Mouse (Mus musculus) kidney, postnatal 4 days (tissue): ENCODE results near the gene Gas8.
A peak's percentile ranks its signal among the peaks of the same experiment; 100 is the strongest.
"Not testable (repeated sequence)": the region's sequence is repeated elsewhere in the genome, so short reads cannot be mapped to it uniquely, and the experiment has no call there.

ENCODE experiments used
- DNase-seq, 2 experiments: peaks; one replicate each; pipeline ENCODE4 v3.0.0; 2021; ENCODE audit warnings: mixed read lengths in 2 of 2

Gene Gas8

DNA sequence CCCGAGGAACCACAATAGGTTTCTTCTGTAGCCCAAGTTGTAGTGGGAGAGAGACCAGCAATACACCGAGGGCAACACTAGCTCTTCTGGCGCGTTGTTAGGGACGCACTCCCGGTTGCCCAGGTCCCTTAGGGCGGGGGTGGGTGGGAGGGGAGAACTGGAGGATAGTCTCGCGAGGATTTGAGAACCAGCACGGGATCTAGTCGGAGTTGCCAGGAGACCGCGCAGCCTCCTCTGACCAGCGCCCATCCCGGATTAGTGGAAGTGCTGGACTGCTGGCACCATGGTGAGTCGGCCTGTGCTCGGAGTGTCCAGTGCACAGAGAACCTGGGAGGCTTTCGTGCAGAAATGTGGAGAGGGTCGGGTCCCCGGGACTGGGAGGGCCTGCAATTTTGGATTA is at the start of gene Gas8:
TSS of gene Gas8 (plus strand) at position 168 of the 400 bp plus-strand sequence.
- DNase-seq: peak; percentile 93 to 96

DNA sequence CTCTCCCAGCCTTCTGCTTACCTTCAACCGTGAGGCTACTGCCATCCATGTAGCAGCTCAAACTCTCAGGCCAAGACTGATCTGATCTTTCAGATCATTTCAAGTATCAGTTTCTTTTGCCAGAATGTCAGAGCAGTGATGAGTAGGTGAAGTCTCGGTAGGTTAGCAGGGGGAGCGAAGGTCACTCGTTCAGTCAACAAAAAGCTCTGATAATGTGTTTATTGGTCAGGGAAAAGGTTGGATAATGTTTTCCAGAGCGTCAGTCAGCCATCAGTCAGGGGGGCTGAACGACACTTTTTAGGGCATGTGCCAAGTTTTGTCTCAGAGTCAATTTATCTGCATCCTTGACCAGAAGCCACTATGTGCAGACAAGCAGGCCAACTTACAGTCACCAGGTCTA is 45.6 kb upstream of the Gas8 start:
- not testable (repeated sequence) for DNase-seq

DNA sequence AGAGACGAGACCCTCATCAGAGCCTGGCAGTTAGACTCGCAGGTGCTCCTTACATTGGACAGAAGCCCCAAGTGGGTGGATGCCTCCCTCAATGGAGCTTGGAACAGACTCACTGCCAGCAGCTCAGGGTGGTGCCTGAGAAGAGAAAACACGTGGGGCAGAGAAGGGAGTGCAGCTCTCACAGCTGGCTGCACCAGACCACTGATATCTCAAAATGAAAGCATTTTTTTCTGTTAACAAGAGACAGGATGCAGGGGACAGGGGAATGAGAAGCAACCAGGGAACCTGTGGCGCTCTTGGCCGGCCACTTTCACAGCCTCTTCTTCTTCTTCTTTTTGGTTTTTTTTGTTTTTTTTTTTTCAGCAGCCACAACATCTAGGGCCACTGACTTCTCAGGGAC is 44.1 kb upstream of the Gas8 start:
- not testable (repeated sequence) for DNase-seq

DNA sequence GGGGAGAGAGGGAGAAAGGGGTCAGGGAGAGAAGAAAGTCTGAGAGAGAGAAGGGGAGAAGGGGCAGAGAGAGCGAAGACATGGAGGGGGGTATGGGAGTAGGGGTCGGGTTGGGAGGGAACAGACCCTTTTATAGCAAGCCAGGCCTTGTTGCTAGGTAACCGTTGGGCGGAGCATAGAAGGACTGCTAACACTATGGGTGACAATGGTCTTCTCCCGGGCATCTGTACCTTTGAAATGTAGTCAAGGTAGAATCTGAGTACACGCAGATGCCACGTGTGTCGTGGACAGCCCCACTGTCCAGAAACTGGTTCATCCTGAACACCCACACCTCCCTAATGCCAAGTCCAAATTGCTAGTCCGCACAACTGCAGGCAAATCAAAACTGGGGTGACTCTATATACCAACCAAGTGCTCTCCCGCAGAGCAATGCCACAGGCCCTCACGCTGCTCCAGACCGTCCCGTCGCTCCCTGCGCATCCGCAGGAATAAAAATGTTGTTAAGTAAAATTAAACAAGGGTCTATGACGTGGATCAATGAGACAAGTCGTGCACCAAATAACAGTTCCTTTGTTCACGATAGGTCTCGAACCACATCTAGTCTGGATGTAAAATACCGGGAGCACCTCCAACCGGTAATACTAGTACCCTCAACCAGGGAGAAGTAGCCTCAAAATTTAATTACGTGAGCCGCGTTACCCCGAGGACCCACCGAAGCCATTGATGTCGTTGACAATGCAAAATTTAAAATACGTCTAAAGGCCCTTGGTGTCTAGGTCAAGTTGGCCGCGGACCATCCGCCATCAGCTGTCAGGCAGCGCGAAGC is 41.5 kb upstream of the Gas8 start:
- peak; percentile 10 to 12 for DNase-seq

DNA sequence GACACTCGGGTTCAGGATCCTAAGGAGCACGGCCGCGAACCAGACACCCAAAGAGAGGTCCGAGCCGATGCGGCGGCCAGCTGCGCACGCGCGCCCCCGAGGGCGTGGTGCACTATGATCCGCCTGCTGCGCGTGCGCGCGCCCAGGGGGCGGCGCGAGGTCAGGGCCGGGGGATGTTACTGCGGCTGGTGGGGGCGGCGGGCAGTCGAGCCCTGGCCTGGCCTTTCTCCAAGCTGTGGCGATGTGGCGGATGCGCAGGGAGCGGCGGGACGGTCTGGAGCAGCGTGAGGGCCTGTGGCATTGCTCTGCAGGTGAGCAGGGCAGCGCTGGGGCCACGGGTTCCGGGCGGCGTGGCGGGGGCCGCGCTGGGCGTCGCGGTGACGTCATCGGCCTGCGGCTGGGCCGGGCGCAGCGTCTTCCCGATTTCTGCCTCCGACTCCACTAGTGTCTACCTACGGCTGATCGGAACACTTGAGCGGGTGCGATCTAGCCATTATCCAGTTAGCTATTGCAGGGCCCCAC is 40.8 kb upstream of the Gas8 start, which contains the start of gene Afg3l1:
TSS of gene Afg3l1 (plus strand) at position 167 of the 522 bp plus-strand sequence.
- peak; percentile 95 to 98 for DNase-seq

DNA sequence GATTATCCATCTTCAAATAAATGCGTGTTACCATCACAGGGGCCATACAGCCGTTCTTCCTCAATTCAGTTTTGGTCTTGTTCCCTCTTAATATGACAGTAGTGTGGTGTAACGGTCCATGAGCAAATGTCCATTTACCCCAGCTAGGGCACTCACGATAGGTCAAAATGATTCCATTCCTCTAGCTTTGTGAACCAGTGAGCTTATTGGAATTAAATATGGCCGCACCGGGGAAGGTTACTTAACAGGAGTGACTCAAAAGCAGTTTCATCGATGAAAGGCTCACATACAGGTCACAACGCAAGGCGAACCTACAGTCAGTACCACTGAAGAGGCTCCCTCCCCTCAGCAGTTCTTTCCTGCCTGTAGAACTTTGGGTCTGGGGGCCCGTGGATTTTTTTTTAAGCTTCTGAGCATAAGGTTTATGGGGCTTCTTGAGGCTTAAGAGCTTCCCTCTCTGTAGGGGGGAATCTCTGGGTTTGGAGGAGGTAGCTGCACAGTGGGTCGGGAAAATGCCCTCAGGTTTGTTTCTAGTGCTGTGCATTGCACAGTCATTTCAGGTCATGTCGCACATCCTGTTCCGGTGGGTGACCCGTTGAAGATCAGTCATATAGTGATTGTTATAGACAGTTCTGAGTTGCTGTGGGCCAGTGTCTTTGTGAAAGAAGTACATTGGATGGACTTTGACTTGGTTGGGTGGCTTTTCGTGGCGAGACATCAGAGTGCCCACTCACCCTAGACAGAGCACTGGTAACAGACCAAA is 40.0 kb upstream of the Gas8 start:
- peak in 1 of 2 experiments; percentile 18 for DNase-seq

DNA sequence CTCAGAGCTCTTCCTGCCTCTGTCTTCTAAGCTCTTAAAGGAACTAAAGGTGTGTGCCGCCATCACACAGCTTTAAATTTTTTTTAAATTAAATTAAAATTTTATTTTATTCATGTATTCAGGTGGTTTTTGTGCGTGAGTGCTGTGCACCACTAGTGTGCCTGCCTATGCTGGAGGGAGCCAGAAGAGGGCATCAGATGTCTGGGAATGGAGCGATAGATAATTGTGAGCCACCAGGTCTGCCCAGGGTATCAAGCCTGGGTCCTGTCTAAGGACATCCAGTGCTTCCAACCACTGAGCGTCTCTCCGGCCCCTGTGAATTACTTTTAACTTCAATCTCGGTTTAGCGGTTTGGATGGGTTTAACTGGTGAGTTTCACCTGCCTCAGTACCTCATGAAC is 36.0 kb upstream of the Gas8 start:
- peak in 1 of 2 experiments; percentile 32 for DNase-seq

DNA sequence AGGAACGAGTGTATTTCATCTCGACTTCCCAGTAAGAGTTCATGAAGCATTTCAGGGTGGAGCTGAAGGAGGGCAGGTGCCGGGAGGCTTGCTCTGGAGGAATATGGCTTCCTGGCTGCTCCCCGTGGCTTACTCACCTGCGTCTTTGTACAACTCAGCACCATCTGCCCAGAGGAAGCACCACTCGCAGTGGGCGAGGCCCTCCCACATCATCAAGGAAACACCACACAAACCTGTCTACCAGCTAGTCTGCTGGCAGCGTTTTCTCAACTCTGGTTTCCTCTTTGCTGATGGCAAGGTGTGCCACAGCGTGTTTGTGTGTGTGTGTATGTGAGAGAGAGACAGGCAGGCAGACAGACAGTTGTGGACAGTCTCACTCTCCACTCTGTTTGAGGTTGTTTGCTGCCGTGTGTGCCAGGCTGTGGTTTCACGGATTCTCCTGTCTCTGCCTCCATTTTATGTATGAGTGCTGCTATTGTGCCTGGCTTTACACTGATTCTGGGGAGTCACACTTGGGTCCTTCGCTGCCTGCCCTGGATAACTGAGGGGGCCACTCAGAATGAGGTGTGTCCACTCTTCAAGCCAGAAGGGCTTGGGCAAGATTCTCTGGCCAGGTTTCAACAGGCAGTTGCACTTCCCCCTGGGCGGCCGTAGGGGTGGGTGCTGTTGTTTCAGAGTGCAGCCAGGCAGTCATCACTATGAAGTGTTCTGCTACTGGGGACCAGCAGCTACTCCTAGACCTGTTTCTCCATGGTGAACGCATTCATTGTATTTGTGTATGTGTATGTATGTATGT is 27.2 kb upstream of the Gas8 start:
- DNase-seq: no peak

DNA sequence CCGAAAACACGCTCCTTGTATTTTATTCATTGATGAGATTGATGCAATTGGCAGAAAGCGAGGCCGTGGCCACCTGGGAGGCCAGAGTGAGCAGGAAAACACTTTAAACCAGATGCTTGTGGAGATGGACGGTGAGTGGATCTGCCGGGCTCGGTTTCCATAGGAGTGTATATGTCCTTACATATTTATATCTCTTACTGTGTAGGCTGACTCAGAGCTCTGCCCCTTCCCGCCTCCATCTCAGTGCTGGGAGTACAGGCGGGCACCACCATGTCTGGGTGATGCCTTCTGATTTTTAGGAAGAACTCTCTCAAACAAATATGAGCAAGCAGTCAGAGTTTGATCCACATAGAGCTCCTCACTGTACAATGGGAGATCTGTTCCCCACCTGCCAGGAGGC is 25.7 kb upstream of the Gas8 start:
- DNase-seq: no peak

DNA sequence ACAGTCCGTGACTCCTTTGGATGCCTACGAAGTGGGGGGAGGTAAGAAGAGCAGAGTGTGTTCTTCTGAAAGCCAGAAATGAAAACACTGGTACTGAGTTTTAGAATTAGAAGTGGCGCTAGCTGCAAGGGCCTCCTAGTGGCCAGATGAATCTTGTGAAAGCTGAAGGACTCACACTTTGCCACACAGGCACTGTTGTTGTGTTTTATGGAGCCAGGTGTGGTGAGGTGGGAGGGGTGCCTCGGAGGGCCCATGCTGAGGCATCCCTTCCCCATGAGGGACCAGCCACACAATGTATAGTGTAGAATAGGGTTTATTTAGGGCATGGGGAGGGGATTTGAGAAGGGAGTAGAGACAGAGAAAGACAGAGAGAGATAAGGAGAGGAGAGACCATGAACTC is 20.9 kb upstream of the Gas8 start:
- DNase-seq: no peak

DNA sequence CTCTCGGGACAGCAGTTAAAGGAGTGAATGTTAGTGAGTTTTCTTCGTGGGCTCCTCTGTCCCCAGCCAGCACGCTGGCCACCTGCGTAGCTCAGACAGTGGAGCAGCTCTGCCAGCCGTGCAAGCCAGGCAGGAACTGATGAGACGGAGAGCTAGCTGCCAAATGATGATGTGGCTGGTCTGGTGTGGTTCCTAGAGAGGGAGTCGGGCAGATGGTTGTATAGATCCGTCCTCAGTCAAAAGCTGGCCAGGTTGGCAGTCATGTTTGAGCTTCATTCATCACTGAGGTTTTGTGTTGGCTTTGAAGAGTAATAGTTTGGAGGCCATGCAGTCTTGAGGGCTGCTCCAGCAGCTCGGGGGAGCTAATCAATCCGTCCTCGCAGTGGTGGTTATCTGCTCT is 19.7 kb upstream of the Gas8 start:
- no peak for DNase-seq

DNA sequence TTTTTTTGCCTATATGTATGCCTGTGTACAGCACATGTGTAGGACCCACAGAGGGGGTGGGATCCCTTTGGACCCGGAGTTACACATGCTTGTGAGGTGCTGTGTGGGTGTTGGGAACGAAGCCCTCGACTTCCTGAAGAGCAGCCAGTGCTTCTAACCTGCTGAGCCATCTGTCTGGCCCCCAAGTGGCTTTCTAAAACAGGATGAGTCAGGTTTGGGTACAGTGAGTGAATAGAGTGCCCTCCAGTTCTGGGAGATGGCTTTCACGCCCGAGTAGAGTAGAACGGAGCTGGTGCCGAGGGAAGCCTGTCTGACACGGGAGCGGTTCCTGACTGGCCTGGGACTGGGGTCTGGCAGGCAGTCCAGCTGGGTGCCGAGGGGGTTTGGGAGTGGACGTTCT is 19.1 kb upstream of the Gas8 start:
- DNase-seq: no peak

DNA sequence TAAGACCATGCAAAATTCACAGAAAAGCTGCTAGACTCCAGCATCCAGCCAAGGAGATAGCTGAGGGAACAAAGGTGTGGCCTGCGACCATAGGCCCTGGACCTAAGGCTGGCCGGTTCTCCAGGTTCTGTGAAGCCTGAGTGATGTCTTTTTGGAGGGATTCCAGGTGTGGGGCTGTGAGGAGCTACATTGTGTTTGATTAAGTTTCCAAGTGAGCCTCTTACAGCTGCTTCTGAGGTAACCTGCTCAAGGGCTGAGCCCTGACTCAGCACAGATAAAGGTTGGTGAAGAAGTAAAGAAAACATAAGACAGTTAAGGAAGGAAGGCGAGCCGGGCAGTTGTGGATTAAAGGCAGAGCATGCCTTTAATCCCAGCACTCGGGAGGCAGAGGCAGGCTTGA is 16.4 kb upstream of the Gas8 start:
- no peak for DNase-seq

DNA sequence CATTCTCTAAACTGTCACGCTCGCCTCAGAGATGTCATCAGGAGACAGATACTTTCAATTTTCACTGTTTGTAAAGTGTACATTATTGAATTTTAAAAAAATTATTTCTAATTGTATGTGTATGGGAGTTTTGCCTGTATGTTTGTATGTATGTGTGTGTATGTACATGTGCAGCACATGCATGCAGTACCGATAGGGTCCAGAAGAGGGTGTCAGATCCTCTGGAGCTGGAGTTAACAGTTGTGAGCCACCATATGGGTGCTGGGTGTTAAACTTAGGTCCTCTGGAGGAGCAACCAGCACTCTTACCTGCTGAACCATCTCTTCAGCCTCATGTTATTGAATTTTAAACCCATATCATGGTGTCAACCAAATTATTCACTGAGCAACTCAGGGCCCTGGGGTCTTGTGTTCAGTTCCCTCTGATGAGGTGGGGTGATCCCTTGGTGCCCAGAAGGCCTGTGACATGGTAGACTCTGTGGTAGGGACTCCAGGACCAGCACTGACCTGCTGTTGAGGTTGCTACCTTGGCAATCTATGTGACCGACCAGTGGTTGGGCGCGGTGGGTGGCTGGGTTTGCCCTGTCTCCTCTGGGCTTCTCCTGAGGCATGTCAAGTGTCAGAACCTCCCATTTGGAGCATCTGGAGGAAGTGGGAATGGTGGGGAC is 14.7 kb upstream of the Gas8 start:
- DNase-seq: no peak

DNA sequence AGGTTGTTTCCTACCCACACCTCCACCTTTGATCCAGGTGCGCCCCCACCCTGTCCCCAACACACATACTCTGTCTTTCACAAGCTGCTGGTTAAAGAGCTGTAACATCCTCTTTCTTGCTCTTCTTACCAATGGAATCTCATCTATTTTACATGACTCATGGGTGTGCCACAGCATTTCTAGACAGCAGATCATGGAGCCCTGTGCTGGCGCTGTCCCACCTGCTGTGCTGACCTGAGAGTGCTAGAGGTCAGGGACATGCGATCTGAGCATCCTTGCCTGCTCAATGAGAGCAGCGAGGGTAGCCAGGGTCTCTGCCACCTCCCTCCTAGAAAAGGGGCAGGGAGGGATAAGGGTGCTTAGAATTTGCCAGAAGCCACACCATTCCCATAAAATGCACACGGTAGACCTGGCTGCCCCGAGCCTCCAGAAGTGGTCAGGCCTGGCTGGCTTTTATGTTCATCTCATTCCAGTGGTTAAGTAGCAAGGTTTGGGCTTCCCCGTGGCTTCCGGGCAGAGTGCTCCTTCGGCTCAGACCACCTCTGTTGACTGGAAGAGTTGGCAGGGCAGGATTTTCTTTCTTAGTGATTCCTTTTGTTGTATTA is 13.9 kb upstream of the Gas8 start:
- peak in 1 of 2 experiments; percentile 40 for DNase-seq

DNA sequence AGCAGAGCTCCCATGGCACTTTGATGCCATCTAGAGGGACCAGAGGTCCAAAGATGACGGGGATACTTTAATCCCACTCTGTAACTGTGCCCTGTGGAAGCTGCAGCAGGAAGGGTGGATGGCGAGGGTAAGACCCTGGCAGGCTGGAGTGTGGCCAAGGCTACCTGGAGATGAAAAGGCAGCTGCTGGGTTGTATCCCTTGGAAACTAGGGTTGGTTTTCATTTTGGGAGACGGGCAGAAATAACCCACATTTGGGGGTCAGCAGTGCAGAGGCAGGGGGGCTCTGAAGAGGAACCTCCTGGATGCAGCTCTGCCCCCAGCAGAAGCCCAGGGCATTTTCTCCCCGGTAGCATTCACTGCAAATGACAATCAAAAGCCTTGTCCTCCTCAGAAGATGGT is 13.4 kb upstream of the Gas8 start:
- no peak for DNase-seq

DNA sequence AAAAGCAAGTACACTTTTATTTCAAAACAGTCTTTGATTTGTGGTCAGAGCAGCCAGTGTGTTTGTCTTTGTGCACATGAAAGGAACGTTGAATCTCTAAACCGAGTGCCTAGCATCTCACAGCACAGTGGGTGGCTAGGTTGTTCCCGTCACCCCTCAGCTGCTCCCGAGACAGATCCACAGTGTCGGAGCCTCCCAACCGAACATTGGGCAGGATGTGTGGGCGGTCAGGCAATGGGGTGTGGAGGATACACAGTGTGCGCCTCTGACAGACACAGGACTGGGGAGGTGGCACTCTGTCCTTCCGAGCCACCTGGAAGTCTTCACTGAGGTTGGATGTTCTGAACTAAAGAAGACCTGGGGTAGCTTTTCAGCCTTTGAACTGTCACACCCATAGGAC is 12.9 kb upstream of the Gas8 start:
- DNase-seq: no peak

DNA sequence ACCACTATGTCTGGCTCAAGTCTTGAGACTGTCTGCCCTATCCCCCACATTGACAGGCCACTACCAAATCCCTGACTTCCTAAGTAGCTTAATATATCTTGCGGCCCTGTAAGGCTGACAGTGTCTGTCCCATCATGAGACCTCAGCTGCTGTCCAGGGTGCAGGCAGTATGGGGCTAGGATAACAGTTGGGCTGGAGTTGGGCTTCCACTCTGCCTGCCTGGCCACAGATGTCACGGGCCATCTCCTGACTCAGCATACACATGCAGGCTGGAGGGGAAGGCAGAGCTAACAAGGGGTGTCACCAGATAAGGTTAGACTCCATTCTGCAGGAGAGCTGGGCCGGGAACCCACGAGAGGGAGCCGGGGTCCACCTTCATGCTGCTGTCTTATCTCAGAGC is 11.5 kb upstream of the Gas8 start:
- no peak for DNase-seq

DNA sequence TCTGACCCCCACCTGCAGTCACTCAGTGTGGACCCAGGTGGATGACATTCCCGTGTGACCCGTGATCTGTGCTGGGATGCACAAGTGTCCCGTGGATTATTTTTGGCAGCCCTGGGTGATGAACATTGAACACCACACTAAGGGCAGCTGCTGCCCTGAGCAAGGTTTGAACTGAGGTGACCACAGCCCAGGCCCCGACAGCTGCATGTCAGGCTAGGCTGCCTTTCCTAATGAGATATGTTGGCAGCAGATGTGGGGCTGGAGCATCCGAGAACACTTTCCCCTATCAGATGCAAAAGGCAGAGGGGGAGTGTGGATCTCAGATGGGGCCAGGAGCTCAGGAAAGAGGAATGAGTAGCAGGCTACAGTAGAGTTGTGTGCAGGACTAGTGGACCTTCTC is 7.8 kb upstream of the Gas8 start:
- no peak for DNase-seq

DNA sequence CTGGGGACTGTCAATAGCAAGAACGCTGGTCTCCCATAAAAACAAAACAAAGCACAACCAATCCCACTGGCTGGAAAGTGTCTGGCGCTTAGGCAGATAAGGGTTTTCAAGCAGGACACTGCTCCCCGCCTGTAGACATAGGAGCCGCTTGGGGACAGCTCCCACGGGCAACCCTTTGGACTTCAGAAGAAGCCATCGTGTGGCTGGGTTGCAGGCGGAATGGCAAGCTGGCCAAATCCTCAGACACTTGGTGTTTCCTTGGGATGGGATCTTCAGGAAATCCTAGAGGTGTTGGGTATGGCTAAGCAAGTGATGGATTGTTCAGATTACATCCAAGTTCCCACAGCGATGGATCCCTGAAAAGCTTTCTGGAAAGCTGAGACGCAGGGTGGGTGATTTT is 4.5 kb upstream of the Gas8 start:
- no peak for DNase-seq

DNA sequence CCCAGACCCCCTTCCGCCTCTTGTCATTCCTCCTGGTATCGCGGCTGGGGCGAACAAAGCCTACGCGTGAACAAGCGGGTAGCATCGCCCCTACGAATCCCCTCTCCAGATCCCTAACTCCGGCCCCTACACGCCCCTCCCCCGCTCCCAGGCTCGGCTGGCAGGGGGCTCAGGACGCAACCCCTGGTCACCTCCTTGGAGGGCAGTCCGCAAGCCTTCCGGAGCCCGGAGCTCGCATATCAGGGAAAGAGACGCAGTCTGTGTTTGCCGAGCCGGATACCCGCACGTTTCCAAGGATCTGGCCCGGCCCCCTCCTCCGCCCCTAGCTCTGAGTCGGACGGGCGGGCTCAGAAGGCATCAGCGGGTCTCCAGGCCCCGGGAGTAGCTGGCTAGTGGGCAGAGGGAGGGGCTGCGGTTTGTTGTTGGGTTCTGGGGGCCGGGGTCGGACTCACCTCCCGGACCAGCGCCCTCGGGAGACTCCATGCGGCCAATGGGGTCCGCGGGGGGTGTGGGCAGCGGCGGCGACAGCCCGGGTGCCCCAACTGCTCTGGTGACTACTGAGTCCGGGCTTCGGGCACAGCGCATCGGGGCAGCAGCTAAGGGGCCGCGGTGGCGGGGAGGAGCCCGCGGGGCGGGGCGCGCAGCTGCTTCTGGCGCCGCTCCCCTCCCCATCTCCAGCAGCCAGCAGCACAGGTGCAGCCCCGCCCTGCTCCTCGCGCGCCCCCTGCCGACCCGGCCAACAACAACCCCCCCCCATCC is 3.7 kb upstream of the Gas8 start, which contains the start of gene Dbndd1:
TSS of gene Dbndd1 (minus strand) at position 683 of the 759 bp plus-strand sequence.
- peak; percentile 69 to 75 for DNase-seq
